Mouse (Mus musculus) thymus, postnatal 14 days (tissue): ENCODE results near the gene Phykpl.
A peak's percentile ranks its signal among the peaks of the same experiment; 100 is the strongest.
"Not testable (repeated sequence)": the region's sequence is repeated elsewhere in the genome, so short reads cannot be mapped to it uniquely, and the experiment has no call there.

ENCODE experiments used
- DNase-seq: peaks from one replicate; pipeline ENCODE4 v3.0.0; 2021

Gene Phykpl

GRCm38 (mm10) chr11:51619409-51620060, 35.0 kb downstream of the Phykpl start, which contains the start of gene Nhp2:
Nhp2 (plus strand) TSS chr11:51619735.
- peak; percentile 87 for DNase-seq

- DNase-seq = no peak
These were observed 35.5 kb downstream of the Phykpl start for GRCm38 (mm10) chr11:51620084-51620483.

GRCm38 (mm10) chr11:51621776-51622175, 37.2 kb downstream of the Phykpl start:
- DNase-seq = no peak

GRCm38 (mm10) chr11:51622971-51623491, 38.5 kb downstream of the Phykpl start:
- no peak for DNase-seq

GRCm38 (mm10) chr11:51625187-51625820, 40.7 kb downstream of the Phykpl start:
- no peak for DNase-seq

- DNase-seq = no peak
These were observed 42.9 kb downstream of the Phykpl start for GRCm38 (mm10) chr11:51627425-51627824.

GRCm38 (mm10) chr11:51627907-51628306, 43.4 kb downstream of the Phykpl start:
- DNase-seq = no peak

- no peak for DNase-seq
These were observed 45.2 kb downstream of the Phykpl start for GRCm38 (mm10) chr11:51629651-51630314.

- DNase-seq = no peak
These were observed 47.7 kb downstream of the Phykpl start for GRCm38 (mm10) chr11:51632130-51632753.

- not testable (repeated sequence) for DNase-seq
These were observed 48.6 kb downstream of the Phykpl start for GRCm38 (mm10) chr11:51633200-51633599.

- no peak for DNase-seq
These were observed 49.2 kb downstream of the Phykpl start for GRCm38 (mm10) chr11:51633721-51634120.

GRCm38 (mm10) chr11:51635127-51635524, 50.6 kb downstream of the Phykpl start:
- no peak for DNase-seq

- DNase-seq = peak; percentile 88
These were observed 51.2 kb downstream of the Phykpl start, which contains the start of gene Rmnd5b for GRCm38 (mm10) chr11:51635525-51636322. Rmnd5b (minus strand) TSS chr11:51635896.

GRCm38 (mm10) chr11:51636323-51636684, 51.7 kb downstream of the Phykpl start:
- DNase-seq = peak; percentile 86

GRCm38 (mm10) chr11:51637971-51638414, 53.4 kb downstream of the Phykpl start:
- DNase-seq = peak; percentile 81

GRCm38 (mm10) chr11:51638497-51638896, 53.9 kb downstream of the Phykpl start:
- DNase-seq = no peak

GRCm38 (mm10) chr11:51640748-51641147, 56.2 kb downstream of the Phykpl start:
- DNase-seq = no peak

- no peak for DNase-seq
These were observed 58.6 kb downstream of the Phykpl start for GRCm38 (mm10) chr11:51643202-51643601.

- peak; percentile 80 for DNase-seq
These were observed 59.2 kb downstream of the Phykpl start for GRCm38 (mm10) chr11:51643761-51644160.

- peak; percentile 89 for DNase-seq
These were observed 59.7 kb downstream of the Phykpl start for GRCm38 (mm10) chr11:51644217-51644616.

- no peak for DNase-seq
These were observed 60.7 kb downstream of the Phykpl start for GRCm38 (mm10) chr11:51645293-51645692.

GRCm38 (mm10) chr11:51646245-51646644, 61.7 kb downstream of the Phykpl start:
- DNase-seq = no peak
